Mouse (Mus musculus) T-helper 2 cell (primary cell): ENCODE measurements at regions not wholly inside any gene's neighbourhood (a gene's known extent, or its start where the extent isn't known, plus 50 kb on each side); places are given as distances from the start of the nearest gene placed in this dataset.
"Not testable (repeated sequence)": the region's sequence is repeated elsewhere in the genome, so short reads cannot be mapped to it uniquely, and the experiment has no call there.

Experiments
- in situ Hi-C: fragments of 300-600 bp; cut with MboI, MseI; formaldehyde crosslinking; loops from one replicate; pipeline ENCODE4 v1.15.1; 2025; ENCODE audit warnings: high pct_unique_total_duplicates

DNA sequence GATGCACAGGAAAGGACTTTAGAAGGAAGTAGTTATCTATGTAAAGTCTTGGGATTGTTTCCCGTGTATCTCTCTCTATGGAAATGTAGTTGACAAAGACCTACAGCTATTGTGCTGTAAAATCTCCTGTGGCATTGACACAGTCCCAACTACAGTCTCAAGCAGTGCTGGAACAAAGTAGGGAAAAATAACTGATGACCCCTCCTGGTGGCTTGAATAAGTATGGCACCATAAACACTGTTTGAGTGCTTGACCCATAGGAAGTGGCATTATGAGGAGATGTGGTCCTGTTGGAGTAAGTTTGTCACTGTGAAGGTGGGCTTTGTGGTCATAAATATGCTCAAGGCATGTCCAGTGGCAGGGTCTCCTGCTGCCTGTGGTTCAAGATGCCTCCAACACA is 928.4 kb upstream of the Mms22l start:
- in situ Hi-C loops = no loop called here

DNA sequence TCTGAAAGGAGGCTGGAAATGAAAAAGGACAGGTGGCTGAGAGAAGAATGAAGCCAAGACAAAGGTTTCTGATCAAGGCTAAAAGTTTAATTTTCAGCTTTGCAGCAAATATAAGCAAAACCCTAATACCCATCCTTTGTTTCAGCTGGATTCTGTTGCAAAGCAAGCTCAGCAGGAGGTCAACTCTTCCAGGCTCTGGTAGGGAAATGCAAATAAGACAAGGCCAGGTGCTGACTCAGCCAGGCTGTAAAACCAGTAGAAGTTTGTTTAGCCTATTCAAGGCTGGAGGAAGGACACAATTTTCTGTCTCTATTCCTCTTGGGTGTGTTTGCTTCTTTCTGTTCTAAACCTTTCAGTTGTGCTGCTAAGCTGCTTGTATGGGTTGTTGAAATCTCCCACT is 923.2 kb upstream of the Mms22l start:
- in situ Hi-C loops = no loop called here

DNA sequence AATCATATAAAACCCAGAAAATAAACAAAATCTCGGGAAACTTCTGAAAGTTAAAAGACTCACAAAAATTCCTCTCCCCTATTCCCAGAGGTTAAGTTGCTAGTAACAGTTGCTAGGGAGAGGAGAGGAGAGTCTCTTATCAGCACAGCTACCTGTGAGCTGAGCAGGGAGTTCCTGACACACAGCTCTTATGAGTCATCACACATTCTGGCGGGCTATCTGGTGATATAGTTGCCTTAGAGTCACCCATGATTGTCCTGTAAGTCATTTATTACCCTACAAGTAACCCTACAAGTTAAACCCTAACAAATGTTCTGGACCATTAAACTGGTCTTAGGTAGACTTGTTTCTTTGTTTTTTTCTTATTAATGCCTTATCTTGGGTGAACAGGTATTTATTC is 908.8 kb upstream of the Mms22l start:
- in situ Hi-C loops = no loop called here

- in situ Hi-C loops = no loop called here
These were observed 905.4 kb upstream of the Mms22l start for GRCm38 (mm10) chr4:23590883-23591282.

GRCm38 (mm10) chr4:23591593-23591992 is 904.7 kb upstream of the Mms22l start:
- in situ Hi-C loops = no loop called here

- in situ Hi-C loops = no loop called here
These were observed 896.2 kb upstream of the Mms22l start for GRCm38 (mm10) chr4:23600070-23600469.

DNA sequence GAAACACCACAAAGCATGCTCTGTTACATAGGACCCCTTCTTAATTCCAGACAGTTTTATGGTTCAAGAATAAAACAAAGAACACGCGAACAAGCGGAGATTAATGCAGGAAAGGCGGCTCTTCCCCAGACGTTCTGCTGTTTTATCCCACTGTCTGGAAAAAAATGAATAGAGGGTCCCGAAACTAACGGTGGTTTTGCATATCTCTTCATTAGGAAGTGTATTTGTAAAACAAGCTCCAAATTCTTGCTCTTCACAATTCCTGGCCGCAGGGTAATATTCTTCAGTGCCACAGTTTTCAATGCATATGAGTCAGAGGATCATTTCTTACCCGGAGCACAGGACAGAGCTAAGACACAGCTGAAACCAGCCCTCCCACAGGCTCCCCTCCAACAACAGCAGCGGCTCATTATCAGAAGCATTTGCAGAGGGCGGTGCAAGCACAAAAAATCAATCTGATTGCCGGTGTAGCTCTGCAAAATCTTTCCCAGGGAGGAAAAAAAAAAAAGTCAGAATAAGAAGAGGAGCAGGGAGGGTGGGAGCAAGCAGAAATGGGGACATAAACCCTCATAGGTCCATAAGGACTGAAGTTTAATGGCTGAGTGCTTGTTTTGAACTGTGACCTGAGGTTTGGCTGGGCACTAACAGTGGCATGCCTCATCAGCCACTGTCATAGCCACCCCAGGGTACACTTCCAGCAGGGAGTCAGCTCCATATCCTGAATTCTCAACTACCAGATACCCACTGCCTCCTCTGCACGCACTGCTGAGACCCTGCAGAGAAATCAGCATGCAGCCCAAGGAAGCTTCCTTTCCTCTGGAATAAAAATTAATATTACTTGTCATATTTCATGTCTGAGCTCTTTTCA is 894.6 kb upstream of the Mms22l start:
- in situ Hi-C loops = no loop called here

DNA sequence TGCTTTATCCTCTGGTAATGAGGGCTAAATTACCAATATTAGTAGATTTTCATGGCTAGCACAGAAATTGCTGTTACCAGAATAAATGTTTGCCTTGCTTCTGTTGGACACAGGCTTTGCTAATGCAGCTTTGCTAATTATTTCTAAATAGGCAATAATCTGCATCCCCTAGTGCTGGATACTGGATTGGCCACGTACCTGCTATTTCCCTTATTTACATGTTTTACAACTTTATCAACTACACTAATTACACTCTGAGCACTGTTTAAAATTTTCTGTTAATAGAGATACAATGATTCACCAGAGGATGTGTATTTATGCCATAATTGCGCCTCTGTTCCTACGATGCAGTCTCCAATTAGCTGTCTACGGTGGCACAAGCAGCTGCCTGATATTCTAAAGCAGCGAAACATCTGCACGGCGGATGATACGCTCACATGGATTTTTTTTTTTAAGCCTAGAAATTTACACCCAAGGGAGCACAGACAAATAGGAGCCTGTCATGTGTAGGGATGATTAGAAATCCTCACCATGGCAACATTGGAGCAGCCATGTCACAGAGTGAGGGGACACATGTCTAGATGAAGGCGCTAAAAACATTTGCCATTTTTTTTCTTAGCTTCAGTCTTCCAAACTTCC is 893.8 kb upstream of the Mms22l start:
- in situ Hi-C loops = no loop called here

GRCm38 (mm10) chr4:23607348-23607747 is 888.9 kb upstream of the Mms22l start:
- in situ Hi-C loops = no loop called here

DNA sequence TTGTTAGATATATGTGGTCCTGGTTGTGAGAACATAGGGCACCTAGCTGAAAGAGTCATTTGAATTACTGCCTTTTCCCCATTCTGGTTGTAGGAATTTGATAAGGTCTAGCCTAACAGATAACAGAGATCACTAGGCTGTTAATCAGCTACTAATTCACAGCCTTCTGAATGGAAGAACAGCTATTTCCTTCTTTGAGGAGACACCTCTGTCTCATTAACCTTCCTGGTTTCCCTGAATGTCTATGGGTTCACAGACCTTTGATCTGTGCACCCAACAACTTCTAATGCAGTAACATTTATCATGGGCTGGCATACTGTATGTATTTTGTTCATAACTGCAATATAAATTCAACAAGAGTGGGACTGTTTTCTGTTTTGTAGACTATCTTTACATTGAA is 875.0 kb upstream of the Mms22l start:
- in situ Hi-C loops = no loop called here

DNA sequence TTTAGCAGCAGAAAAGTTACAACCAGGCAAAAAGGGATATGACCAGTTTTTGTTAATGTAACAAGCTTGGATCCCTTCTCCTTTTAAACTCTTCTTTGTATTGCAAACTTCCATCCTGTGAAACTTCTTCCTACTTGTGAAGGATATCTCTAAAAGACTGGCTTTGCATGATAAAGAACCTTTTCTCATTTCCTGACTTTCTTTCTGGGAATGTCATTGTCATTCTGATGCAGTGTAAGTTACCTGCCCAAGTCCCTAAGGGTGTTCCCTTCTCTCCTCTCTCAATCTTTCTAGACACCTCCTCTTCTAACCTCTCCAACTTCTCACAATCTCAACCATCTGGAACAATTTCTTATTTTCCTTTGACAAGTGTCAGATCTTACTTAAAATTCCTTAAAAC is 874.0 kb upstream of the Mms22l start:
- in situ Hi-C loops = no loop called here

DNA sequence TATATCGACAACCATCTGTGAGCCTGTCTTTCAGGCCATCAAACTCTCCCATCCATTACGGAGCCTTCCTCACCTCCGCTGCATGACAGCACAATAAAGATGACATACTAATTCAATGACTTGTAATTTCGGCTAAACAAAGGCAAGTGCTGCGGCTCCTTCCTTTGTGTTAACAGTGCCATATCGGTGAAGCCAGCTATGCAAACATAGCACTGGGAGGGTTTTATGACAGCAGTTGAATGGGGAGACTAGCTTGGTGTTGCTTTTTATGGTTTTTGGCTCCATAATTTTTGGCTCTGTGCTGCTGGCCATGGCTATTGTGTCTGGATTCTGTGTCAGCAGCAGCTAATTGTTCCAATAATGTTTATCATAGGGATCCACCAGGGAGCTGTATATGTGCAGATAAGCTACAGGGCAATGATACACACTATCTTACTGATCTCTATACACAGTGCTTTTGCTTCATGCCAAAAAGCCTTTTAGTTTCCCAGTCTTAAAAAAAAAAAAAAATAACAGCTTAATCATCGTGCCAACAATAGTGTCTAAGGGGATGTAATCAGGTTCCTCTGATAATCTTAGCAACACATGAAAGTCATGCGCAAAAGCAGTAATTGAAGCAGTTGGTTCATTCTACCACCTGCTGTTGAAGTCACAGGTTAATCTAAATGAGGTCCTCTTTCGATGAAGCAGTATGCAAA is 859.9 kb upstream of the Mms22l start:
- in situ Hi-C loops = no loop called here

GRCm38 (mm10) chr4:23636929-23637235 is 859.4 kb upstream of the Mms22l start:
- in situ Hi-C loops = no loop called here

DNA sequence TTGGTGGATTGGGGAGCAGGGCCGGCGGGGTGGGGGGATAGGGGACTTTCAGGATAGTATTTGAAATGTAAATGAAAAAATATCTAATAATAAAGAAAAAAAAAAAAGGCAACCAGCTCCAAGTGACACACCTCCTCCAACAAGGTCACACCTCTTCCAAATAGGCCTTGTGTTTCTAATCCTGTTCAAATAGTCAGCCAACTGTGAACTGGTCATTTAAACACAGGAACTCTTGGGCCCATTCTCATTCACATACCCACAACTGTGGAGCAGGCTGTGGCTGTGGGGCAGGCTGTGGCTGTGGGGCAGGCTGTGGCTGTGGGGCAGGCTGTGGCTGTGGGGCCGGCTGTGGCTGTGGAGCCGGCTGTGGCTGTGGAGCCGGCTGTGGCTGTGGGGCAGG is 839.6 kb upstream of the Mms22l start:
- in situ Hi-C loops = not testable (repeated sequence)

GRCm38 (mm10) chr4:23668896-23669295 is 827.4 kb upstream of the Mms22l start:
- in situ Hi-C loops = no loop called here

DNA sequence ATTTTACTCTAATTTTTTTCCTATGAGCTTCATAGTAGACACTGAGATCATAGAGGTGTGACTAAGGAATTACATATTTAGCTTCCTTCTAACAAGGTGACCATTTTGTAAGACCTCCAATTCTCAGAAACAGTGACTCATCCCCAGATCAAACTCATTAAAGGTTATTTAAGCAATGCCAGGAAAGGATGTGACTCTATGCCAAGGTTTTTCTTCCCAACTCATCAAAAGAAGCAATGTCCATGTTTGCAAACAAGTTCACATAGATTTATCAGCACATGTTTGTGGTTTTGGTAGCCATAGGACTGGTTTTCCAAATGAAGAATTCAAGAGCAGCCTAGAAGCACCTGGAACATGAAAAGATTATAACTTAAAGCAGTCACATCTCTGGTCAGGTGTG is 792.6 kb upstream of the Mms22l start:
- in situ Hi-C loops = no loop called here

DNA sequence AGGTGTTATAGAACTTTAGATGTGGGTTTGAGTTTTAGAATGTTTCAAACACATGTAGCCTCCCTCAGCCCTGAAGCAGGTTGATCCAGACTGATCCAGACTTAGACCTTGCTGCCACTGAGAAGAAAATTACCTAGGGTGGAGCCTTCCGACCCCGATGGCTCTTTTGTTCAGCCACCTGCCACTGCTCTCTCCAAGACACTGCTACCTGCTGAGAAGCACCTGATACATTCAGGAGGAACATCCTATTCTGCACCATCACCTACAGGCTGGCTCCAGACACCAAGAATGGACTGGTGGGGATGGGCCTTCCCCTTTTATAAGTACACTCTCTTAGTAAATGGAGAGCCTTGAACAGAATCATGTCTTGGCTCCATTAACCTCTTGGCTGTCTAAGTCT is 785.5 kb upstream of the Mms22l start:
- in situ Hi-C loops = no loop called here

DNA sequence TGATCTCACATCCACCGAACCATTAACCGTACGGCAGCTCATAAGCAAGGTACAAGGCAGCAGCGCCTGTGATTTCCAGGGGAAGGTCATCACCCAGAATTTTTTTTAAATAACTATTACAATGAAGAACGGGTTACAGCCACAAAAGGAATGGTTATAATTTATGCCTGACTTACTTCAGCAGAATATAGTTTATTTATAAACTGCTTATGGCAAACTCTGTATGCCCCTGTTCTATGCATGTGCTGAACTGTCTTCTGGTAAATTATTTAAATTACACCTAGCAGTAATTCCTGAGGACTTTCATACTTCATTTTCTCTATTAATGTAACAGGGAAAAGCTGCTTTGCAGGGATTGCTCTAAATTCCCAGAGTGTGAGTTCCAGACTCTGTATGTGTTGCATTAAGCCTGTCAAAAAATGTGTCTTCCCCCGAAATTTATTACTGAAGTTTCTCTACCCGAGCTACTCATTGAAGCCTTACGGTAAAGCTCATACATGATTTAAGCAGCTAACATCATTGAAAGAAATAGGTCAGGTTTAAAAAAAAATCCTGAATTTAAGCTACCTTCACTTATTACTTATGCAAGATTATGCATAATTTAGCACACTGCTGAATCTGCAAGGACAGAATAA is 782.4 kb upstream of the Mms22l start:
- in situ Hi-C loops = no loop called here

DNA sequence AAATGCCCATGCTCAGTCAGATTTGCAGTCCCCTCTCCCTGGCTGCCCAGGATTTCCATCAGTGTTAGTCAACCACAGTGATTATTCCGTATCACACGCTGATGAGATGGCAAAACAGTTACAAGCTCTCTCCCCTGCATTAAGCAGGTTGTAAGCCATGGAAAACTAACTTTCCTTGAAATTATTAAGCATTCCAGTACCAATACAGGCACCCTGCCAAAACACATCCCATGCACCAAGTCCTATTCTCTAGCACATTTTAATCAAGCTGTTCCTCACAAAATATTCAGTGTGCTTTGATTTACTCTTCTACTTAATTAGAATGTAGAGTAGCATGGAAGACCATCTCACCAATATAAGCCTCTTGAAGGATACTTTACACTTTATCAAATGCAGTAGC is 768.4 kb upstream of the Mms22l start:
- in situ Hi-C loops = no loop called here

- in situ Hi-C loops = loop anchor here (10.0 kb wide), 1 partner anchor 1458 kb away; no protein-coding TSS in a partner anchor
These were observed 763.8 kb upstream of the Mms22l start for GRCm38 (mm10) chr4:23732471-23732870.

DNA sequence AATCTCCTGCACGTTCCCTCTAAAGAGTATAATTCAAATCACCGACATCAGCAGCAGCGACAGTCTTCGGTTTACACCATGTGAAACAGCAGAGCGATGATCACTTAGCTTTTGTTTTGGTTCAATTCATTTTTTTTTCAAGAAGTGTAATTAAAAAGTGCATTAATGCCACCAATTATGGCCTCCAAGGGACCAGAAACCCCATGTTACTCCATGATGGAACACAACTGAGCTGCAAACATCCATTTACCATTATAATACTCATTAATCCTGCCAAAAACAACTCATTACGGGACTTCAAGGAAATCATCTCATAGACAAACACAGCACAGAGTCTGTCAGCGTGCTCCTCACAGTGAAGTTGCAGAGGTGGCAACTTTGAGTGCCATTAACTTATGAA is 752.2 kb upstream of the Mms22l start:
- in situ Hi-C loops = no loop called here

GRCm38 (mm10) chr4:23758005-23758404 is 738.2 kb upstream of the Mms22l start:
- in situ Hi-C loops = no loop called here
